Mouse (Mus musculus) intestine, embryonic 14.5 days (tissue): Measurements from ENCODE around the gene Tgm7. TPM values are rescaled to one million over a fixed set of nuclear protein-coding genes. Genes with fewer than 3 reads are reported as not detected.

Experiments
- ATAC-seq: fragments of 200-750 bp; cut with Nextera tagmentation; replicated peaks from 2 replicates; pipeline ENCODE4 v1.8.0; 2017; ENCODE audit warnings: low read depth, moderate number of reproducible peaks, moderate TSS enrichment, moderate library complexity; ENCODE audit not compliant: low FRiP score, low TSS enrichment
- DNase-seq: peaks from one replicate; pipeline ENCODE4 v3.0.0-alpha.2; 2018; ENCODE audit warnings: low spot score
- H3K27ac ChIP-seq: fragments of 300-500 bp; sonication (generic); 2 replicates; pipeline ENCODE4 v1.5.1; 2014; ENCODE audit warnings: low read depth, mild to moderate bottlenecking, control low read depth
- H3K27me3 ChIP-seq: fragments of 300-500 bp; sonication (generic); replicated peaks from 2 replicates; pipeline ENCODE4 v1.6.1; 2014; ENCODE audit warnings: low read length, control low read depth; ENCODE audit not compliant: control insufficient read depth, insufficient read depth
- H3K36me3 ChIP-seq: fragments of 300-500 bp; sonication (generic); 2 replicates; pipeline ENCODE4 v1.6.1; 2014; ENCODE audit warnings: low read length, control low read depth; ENCODE audit not compliant: control insufficient read depth, insufficient read depth
- H3K4me1 ChIP-seq: fragments of 300-500 bp; sonication (generic); replicated peaks from 2 replicates; pipeline ENCODE4 v1.6.1; 2014; ENCODE audit warnings: low read length, control low read depth, mixed read lengths; ENCODE audit not compliant: control insufficient read depth, insufficient read depth
- H3K4me2 ChIP-seq: fragments of 300-500 bp; sonication (generic); 2 replicates; pipeline ENCODE4 v1.6.1; 2014; ENCODE audit warnings: low read length
- H3K4me3 ChIP-seq: fragments of 300-500 bp; sonication (generic); 2 replicates; pipeline ENCODE4 v1.5.1; 2014; ENCODE audit warnings: low read depth, low read length, control low read depth, mixed read lengths
- H3K9ac ChIP-seq: fragments of 300-500 bp; sonication (generic); 2 replicates; pipeline ENCODE4 v1.6.1; 2014; ENCODE audit warnings: mild to moderate bottlenecking, low read length
- H3K9me3 ChIP-seq: fragments of 300-500 bp; sonication (generic); 2 replicates; pipeline ENCODE4 v1.6.1; 2016; ENCODE audit warnings: low read length, control low read depth; ENCODE audit not compliant: control insufficient read depth
- WGBS: fragments of 180-500 bp; shearing (Covaris S2); extraction: QIAGEN DNeasy Blood & Tissue Kit; methylation state at CpG from one replicate; pipeline ENCODE4 v1.1.7; 2014; 5-methylcytosine and 5-hydroxymethylcytosine counted together
- polyA plus RNA-seq: library from polyadenylated mRNA; unstranded; fragments of >200 nt; fragmentation: Nextera tagmentation; extraction: Ambion mirVana; gene quantifications from 2 replicates; pipeline ENCODE4 v1.2.1, GENCODE M21; 2014

Tgm7 gene
- polyA plus RNA-seq, 1 experiment from 2014 or later: 0.32 TPM

GRCm38 (mm10) chr2:121055915-121056314, 53.7 kb downstream of the Tgm7 start:
- H3K27me3 ChIP-seq: no peaks in the 10 kb centered on the region
- DNase-seq: no peak
- H3K9me3 ChIP-seq: no peaks in the 10 kb centered on the region
- no peak for ATAC-seq
- H3K4me1 ChIP-seq: no peaks in the 10 kb centered on the region
- H3K27ac ChIP-seq: no peak overlapping the region
- WGBS: 85% methylated on average over 6 of the region's 6 CpGs
- no peak overlapping the region for H3K4me2 ChIP-seq
- H3K9ac ChIP-seq: no peak overlapping the region
- no peak overlapping the region for H3K4me3 ChIP-seq
- H3K36me3 ChIP-seq: no peaks in the 10 kb centered on the region

- H3K9ac ChIP-seq: no peak overlapping the region
- no peak overlapping the region for H3K27ac ChIP-seq
- WGBS: 73% methylated on average over 2 of the region's 2 CpGs
- H3K9me3 ChIP-seq: no peaks in the 10 kb centered on the region
- no peaks in the 10 kb centered on the region for H3K27me3 ChIP-seq
- no peaks in the 10 kb centered on the region for H3K36me3 ChIP-seq
- H3K4me3 ChIP-seq: no peak overlapping the region
- no peaks in the 10 kb centered on the region for H3K4me1 ChIP-seq
- ATAC-seq (no peak), DNase-seq (no peak)
- no peak overlapping the region for H3K4me2 ChIP-seq
These were observed 55.5 kb downstream of the Tgm7 start for GRCm38 (mm10) chr2:121054060-121054459.

- DNase-seq (no peak), ATAC-seq (no peak)
- Histone ChIP-seq H3K36me3 (no peaks in the 10 kb centered on the region), H3K4me3 (no peak overlapping the region), H3K27ac (no peak overlapping the region), H3K4me1 (no peaks in the 10 kb centered on the region), H3K9ac (no peak overlapping the region), H3K4me2 (no peak overlapping the region), H3K9me3 (no peaks in the 10 kb centered on the region), H3K27me3 (no peaks in the 10 kb centered on the region)
- WGBS: 92% methylated on average over 5 of the region's 5 CpGs
These were observed 57.4 kb downstream of the Tgm7 start for GRCm38 (mm10) chr2:121052176-121052575.

GRCm38 (mm10) chr2:121045653-121046052, 63.9 kb downstream of the Tgm7 start:
- H3K9ac ChIP-seq: no peak overlapping the region
- no peaks in the 10 kb centered on the region for H3K9me3 ChIP-seq
- no peaks in the 10 kb centered on the region for H3K27me3 ChIP-seq
- H3K27ac ChIP-seq: no peak overlapping the region
- DNase-seq (no peak), ATAC-seq (no peak)
- no peak overlapping the region for H3K4me2 ChIP-seq
- H3K4me1 ChIP-seq: no peaks in the 10 kb centered on the region
- no peaks in the 10 kb centered on the region for H3K36me3 ChIP-seq
- no peak overlapping the region for H3K4me3 ChIP-seq
- WGBS: 81% methylated on average over 4 of the region's 4 CpGs

Other genes with a start within 250 kb of the Tgm7 start
- 22.3 and 23.5 TPM in 2 replicates for gene Ubr1, start 139.1 kb downstream of the Tgm7 start, polyA plus RNA-seq
- 4.2 and 4.6 TPM in 2 replicates for gene Tmem62, start 132.8 kb downstream of the Tgm7 start, polyA plus RNA-seq
- 36.0 and 38.3 TPM in 2 replicates for gene Ccndbp1, start 101.4 kb downstream of the Tgm7 start, polyA plus RNA-seq
- 1.3 and 1.7 TPM in 2 replicates for gene Epb42, start 72.7 kb downstream of the Tgm7 start, polyA plus RNA-seq
- gene Tgm5, start 24.0 kb downstream of the Tgm7 start, polyA plus RNA-seq: 0.11 TPM in 1 of 2 replicates, not detected in the other
- gene Adal, start 30.6 kb upstream of the Tgm7 start, polyA plus RNA-seq: 19.2 and 23.2 TPM in 2 replicates
- 19.7 and 20.8 TPM in 2 replicates for gene Lcmt2, start 30.9 kb upstream of the Tgm7 start, polyA plus RNA-seq
- gene Tubgcp4, start 60.9 kb upstream of the Tgm7 start, polyA plus RNA-seq: 51.6 and 58.8 TPM in 2 replicates
- 8.7 and 11.1 TPM in 2 replicates for gene Zscan29, start 61.3 kb upstream of the Tgm7 start, polyA plus RNA-seq
- 63.8 and 70.3 TPM in 2 replicates for gene Trp53bp1, start 161.6 kb upstream of the Tgm7 start, polyA plus RNA-seq
- gene Map1a, start 179.8 kb upstream of the Tgm7 start, polyA plus RNA-seq: 6.7 and 7.2 TPM in 2 replicates
- gene Ppip5k1, start 245.6 kb upstream of the Tgm7 start, polyA plus RNA-seq: 15.0 and 15.3 TPM in 2 replicates
- gene Ckmt1, start 247.9 kb upstream of the Tgm7 start, polyA plus RNA-seq: 64.4 and 100 TPM in 2 replicates